8 mouse cellular contexts compared by ENCODE assay signal in the genomic region with DNA sequence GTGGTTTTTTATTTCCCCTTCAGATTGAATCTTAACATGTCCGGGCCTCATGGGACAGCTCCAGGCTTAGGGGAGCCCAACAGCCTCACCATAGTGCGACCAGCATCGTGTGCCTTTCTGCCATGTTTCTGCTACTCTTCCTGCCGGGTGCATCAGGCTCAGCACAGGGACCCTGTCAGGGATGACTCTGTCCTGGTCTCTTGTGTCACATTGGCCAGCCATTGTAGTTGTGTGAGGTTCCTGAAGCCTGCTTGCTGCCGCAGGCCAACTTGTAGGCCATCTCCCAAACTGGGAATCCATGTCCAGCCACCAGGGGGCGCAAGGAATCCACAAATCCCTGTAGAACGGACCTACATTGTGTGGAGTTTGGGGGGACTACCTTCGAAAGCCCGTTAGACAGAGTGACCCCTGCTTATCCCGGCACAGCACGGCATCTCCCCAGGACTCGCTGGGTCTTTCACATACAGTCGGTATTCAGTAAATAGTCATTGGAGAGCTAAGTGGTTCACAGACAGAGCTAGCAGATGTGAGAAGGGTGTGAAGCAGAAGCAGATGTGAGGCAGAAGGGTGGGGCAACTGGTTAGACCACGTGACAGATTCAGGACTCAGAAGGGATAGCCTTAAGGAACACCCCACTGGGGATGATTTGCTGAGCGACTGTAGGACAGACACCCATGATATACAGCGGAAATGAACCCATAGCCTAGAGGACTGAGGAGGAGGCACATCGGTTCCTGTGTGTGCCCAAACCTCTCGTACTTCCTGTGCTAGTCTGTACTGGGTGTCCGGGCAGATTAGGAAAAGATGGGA. TPM values are rescaled to one million over a fixed set of nuclear protein-coding genes. Genes with fewer than 3 reads are reported as not detected.
DNase-seq lines count a peak whose midpoint lies in the region; ATAC-seq and TF ChIP-seq lines count a peak whose summit lies in the region.

No protein-coding gene starts in this region.

- no peaks in the 10 kb centered on the region for H3K79me2 ChIP-seq in C2C12 (ENCODE audit: control insufficient read depth, insufficient read depth)

- no peaks in the 10 kb centered on the region for H3K9me3 ChIP-seq in embryonic facial prominence, embryonic 13.5 days
- no peaks in the 10 kb centered on the region for H3K9me3 ChIP-seq in heart, embryonic 11.5 days (replicated peaks; ENCODE audit: control insufficient read depth, low read length)
- H3K9me3 ChIP-seq in kidney, postnatal 0 days (replicated peaks; ENCODE audit: low read length): no peaks in the 10 kb centered on the region
- H3K9me3 ChIP-seq in liver, embryonic 14.5 days (ENCODE audit: control insufficient read depth, low read length): no peaks in the 10 kb centered on the region
- no peaks in the 10 kb centered on the region for H3K9me3 ChIP-seq in neural tube, embryonic 11.5 days (ENCODE audit: control insufficient read depth, low read length)

- peak; percentile 77 for TF ChIP-seq CTCF in C2C12 (IDR thresholded peaks at IDR 0.05; ENCODE audit: control insufficient read depth, insufficient read depth, insufficient read length)
- TF ChIP-seq CTCF in kidney, postnatal 0 days (IDR thresholded peaks at IDR 0.05; ENCODE audit: low read depth): peak; percentile 86
- peak; percentile 99 for TF ChIP-seq CTCF in liver, embryonic 14.5 days (IDR thresholded peaks at IDR 0.05; ENCODE audit: low read depth)

- peaks cover 48% of the 10 kb centered on the region for H3K4me1 ChIP-seq in embryonic facial prominence, embryonic 13.5 days
- H3K4me1 ChIP-seq in heart, embryonic 11.5 days (ENCODE audit: control insufficient read depth, insufficient read depth, low read length): peaks cover 28% of the 10 kb centered on the region
- peaks cover 19% of the 10 kb centered on the region for H3K4me1 ChIP-seq in kidney, postnatal 0 days (replicated peaks; ENCODE audit: insufficient read depth, low read length)
- H3K4me1 ChIP-seq in liver, embryonic 14.5 days (replicated peaks; ENCODE audit: control insufficient read depth in 2 of 2, insufficient read depth in 2 of 2, low read length in 1 of 2): peaks cover 32 to 34% of the 10 kb centered on the region in 2 experiments
- H3K4me1 ChIP-seq in neural tube, embryonic 11.5 days (ENCODE audit: control insufficient read depth, insufficient read depth, low read length): peaks cover 7% of the 10 kb centered on the region; the same call in 1 of the 2 replicates

- peak; percentile 87 to 88 for DNase-seq in adrenal gland, postnatal 36 days
- DNase-seq in kidney, postnatal 0 days (ENCODE audit: low spot score): peak; percentile 86
- DNase-seq in liver, embryonic 14.5 days (ENCODE audit: low read depth in 3 of 3, low spot score in 3 of 3): peak; percentile 73 to 82 (median 75)
- DNase-seq in neural tube, embryonic 11.5 days (ENCODE audit: low spot score): peak; percentile 86
- DNase-seq in testis, postnatal 10 days (ENCODE audit: low spot score): peak; percentile 93

- no peak overlapping the region for H3K4me3 ChIP-seq in C2C12 (ENCODE audit: insufficient read depth, poor library complexity, severe bottlenecking)
- peak overlapping the region; percentile 19; the same call in 1 of the 2 replicates for H3K4me3 ChIP-seq in embryonic facial prominence, embryonic 13.5 days
- H3K4me3 ChIP-seq in heart, embryonic 11.5 days (ENCODE audit: low read depth, low read length): no peak overlapping the region
- H3K4me3 ChIP-seq in kidney, postnatal 0 days (replicated peaks; ENCODE audit: low read depth, low read length): no peak overlapping the region
- H3K4me3 ChIP-seq in liver, embryonic 14.5 days (ENCODE audit: insufficient read depth in 1 of 2, low read depth in 2 of 2, low read length in 2 of 2): no peak overlapping the region
- H3K4me3 ChIP-seq in neural tube, embryonic 11.5 days (ENCODE audit: low read depth, low read length): no peak overlapping the region

- no peaks in the 10 kb centered on the region for H3K27me3 ChIP-seq in C2C12 (ENCODE audit: control insufficient read depth, insufficient read depth, insufficient read length)
- peaks cover 54% of the 10 kb centered on the region for H3K27me3 ChIP-seq in embryonic facial prominence, embryonic 13.5 days
- peaks cover 70% of the 10 kb centered on the region for H3K27me3 ChIP-seq in heart, embryonic 11.5 days (ENCODE audit: control insufficient read depth, insufficient read depth, low read length)
- peaks cover 32% of the 10 kb centered on the region for H3K27me3 ChIP-seq in kidney, postnatal 0 days (ENCODE audit: insufficient read depth, low read length)
- peaks cover 26% of the 10 kb centered on the region for H3K27me3 ChIP-seq in liver, embryonic 14.5 days (ENCODE audit: control insufficient read depth, insufficient read depth, low read length)
- H3K27me3 ChIP-seq in neural tube, embryonic 11.5 days (ENCODE audit: control insufficient read depth, insufficient read depth, low read length): peaks cover 53% of the 10 kb centered on the region

- no peak overlapping the region for H3K9ac ChIP-seq in embryonic facial prominence, embryonic 13.5 days
- H3K9ac ChIP-seq in heart, embryonic 11.5 days (ENCODE audit: low read depth, low read length): no peak overlapping the region
- no peak overlapping the region for H3K9ac ChIP-seq in kidney, postnatal 0 days (ENCODE audit: low read depth, low read length)
- no peak overlapping the region for H3K9ac ChIP-seq in liver, embryonic 14.5 days (replicated peaks)
- no peak overlapping the region for H3K9ac ChIP-seq in neural tube, embryonic 11.5 days (ENCODE audit: low read length)

- no peak for TF ChIP-seq EP300 in liver, embryonic 14.5 days (IDR thresholded peaks at IDR 0.05; ENCODE audit: low read depth)

- WGBS in embryonic facial prominence, embryonic 13.5 days: 16% methylated on average over 19 of the region's 19 CpGs
- 24% methylated on average over 19 of the region's 19 CpGs for WGBS in heart, embryonic 11.5 days (ENCODE audit: insufficient replicate concordance)
- WGBS in kidney, postnatal 0 days: 21% methylated on average over 19 of the region's 19 CpGs
- 14% methylated on average over 19 of the region's 19 CpGs for WGBS in liver, embryonic 14.5 days (ENCODE audit: insufficient replicate concordance)
- 27% methylated on average over 19 of the region's 19 CpGs for WGBS in neural tube, embryonic 11.5 days

- no peak overlapping the region for H3K27ac ChIP-seq in embryonic facial prominence, embryonic 13.5 days
- no peak overlapping the region for H3K27ac ChIP-seq in heart, embryonic 11.5 days (ENCODE audit: low read depth, low read length)
- no peak overlapping the region for H3K27ac ChIP-seq in kidney, postnatal 0 days
- no peak overlapping the region for H3K27ac ChIP-seq in liver, embryonic 14.5 days
- H3K27ac ChIP-seq in neural tube, embryonic 11.5 days (ENCODE audit: low read depth, low read length): no peak overlapping the region

- H3K4me2 ChIP-seq in embryonic facial prominence, embryonic 13.5 days: peak overlapping the region; percentile 50
- peak overlapping the region; percentile 33 for H3K4me2 ChIP-seq in heart, embryonic 11.5 days
- H3K4me2 ChIP-seq in kidney, postnatal 0 days (ENCODE audit: low read length): no peak overlapping the region
- peak overlapping the region; percentile 58 for H3K4me2 ChIP-seq in liver, embryonic 14.5 days (ENCODE audit: low read depth)
- no peak overlapping the region for H3K4me2 ChIP-seq in neural tube, embryonic 11.5 days (ENCODE audit: low read depth)

- H3ac ChIP-seq in C2C12 (ENCODE audit: control insufficient read depth, insufficient read length, low read depth): no peak overlapping the region

- no peaks in the 10 kb centered on the region for H3K79me3 ChIP-seq in C2C12 (ENCODE audit: low read depth)

- ATAC-seq in embryonic facial prominence, embryonic 13.5 days (ENCODE audit: insufficient number of reproducible peaks, insufficient read depth, low FRiP score, low TSS enrichment, low read depth): no peak
- 0 out of 2 replicates have a peak, but pooled peaks have one; percentile 10 for ATAC-seq in heart, embryonic 11.5 days (replicated peaks; ENCODE audit: insufficient number of reproducible peaks, low FRiP score, low TSS enrichment)
- ATAC-seq in kidney, postnatal 0 days (replicated peaks; ENCODE audit: low FRiP score, low read depth): no peak
- ATAC-seq in liver, embryonic 14.5 days (ENCODE audit: insufficient read depth): peak; percentile 29; the same call in 1 of the 2 replicates
- ATAC-seq in neural tube, embryonic 11.5 days (ENCODE audit: insufficient read depth, low FRiP score, low TSS enrichment): no peak

- H3K36me3 ChIP-seq in C2C12 (ENCODE audit: control insufficient read depth, insufficient read depth): no peaks in the 10 kb centered on the region
- no peaks in the 10 kb centered on the region for H3K36me3 ChIP-seq in embryonic facial prominence, embryonic 13.5 days
- H3K36me3 ChIP-seq in heart, embryonic 11.5 days (ENCODE audit: control insufficient read depth, insufficient read depth, low read length): no peaks in the 10 kb centered on the region
- H3K36me3 ChIP-seq in kidney, postnatal 0 days (ENCODE audit: insufficient read depth, low read length): 0 out of 2 replicates have a peak, but pooled peaks cover 2% of the 10 kb centered on the region
- peaks cover 14% of the 10 kb centered on the region for H3K36me3 ChIP-seq in liver, embryonic 14.5 days (replicated peaks; ENCODE audit: control insufficient read depth, insufficient read depth, low read depth)
- no peaks in the 10 kb centered on the region for H3K36me3 ChIP-seq in neural tube, embryonic 11.5 days (ENCODE audit: control insufficient read depth, insufficient read depth, low read length)

RNA-seq across cellular contexts. Expression of a gene that starts 8.1 kb away (rescaled TPM):
- polyA plus RNA-seq in C2C12 (2012; fragmentation: generic; extraction: Trizol): 18.3 TPM
- 1 to 10 TPM; 7.3 to 7.7 TPM for total RNA-seq in adrenal gland, postnatal 36 days (2021)
- polyA plus RNA-seq in embryonic facial prominence, embryonic 13.5 days (2015; fragmentation: Nextera tagmentation; extraction: Ambion mirVana): 3.2 and 4.3 TPM in 2 replicates
- polyA plus RNA-seq in heart, embryonic 11.5 days (2014; fragmentation: Nextera tagmentation; extraction: Ambion mirVana): 2.4 and 3.7 TPM in 2 replicates
- 3.0 and 3.2 TPM in 2 replicates for polyA plus RNA-seq in kidney, postnatal 0 days (2015; fragmentation: Nextera tagmentation; extraction: Ambion mirVana)
- polyA plus RNA-seq in liver, embryonic 14.5 days (2012; rRNA removed): 1.9 and 2.1 TPM in 2 replicates
- polyA plus RNA-seq in liver, embryonic 14.5 days (2014; fragmentation: Nextera tagmentation; extraction: Ambion mirVana): 1.3 TPM in 2 replicates
- polyA plus RNA-seq in neural tube, embryonic 11.5 days (2014; fragmentation: Nextera tagmentation; extraction: Ambion mirVana): 0.17 and 0.27 TPM in 2 replicates

RNA-seq across cellular contexts. Expression of a gene that starts 10.4 kb away (rescaled TPM):
- polyA plus RNA-seq in C2C12 (2012; fragmentation: generic; extraction: Trizol): 5.9 TPM
- 10 to 100 TPM; 11.0 to 13.7 TPM for total RNA-seq in adrenal gland, postnatal 36 days (2021)
- 6.0 and 6.3 TPM in 2 replicates for polyA plus RNA-seq in embryonic facial prominence, embryonic 13.5 days (2015; fragmentation: Nextera tagmentation; extraction: Ambion mirVana)
- 4.9 and 7.3 TPM in 2 replicates for polyA plus RNA-seq in heart, embryonic 11.5 days (2014; fragmentation: Nextera tagmentation; extraction: Ambion mirVana)
- polyA plus RNA-seq in kidney, postnatal 0 days (2015; fragmentation: Nextera tagmentation; extraction: Ambion mirVana): 11.7 and 12.1 TPM in 2 replicates
- 23.6 and 29.2 TPM in 2 replicates for polyA plus RNA-seq in liver, embryonic 14.5 days (2012; rRNA removed)
- polyA plus RNA-seq in liver, embryonic 14.5 days (2014; fragmentation: Nextera tagmentation; extraction: Ambion mirVana): 55.3 and 59.5 TPM in 2 replicates
- polyA plus RNA-seq in neural tube, embryonic 11.5 days (2014; fragmentation: Nextera tagmentation; extraction: Ambion mirVana): 4.2 and 5.5 TPM in 2 replicates

RNA-seq across cellular contexts. Expression of a gene that starts 10.8 kb away (rescaled TPM):
- polyA plus RNA-seq in C2C12 (2012; fragmentation: generic; extraction: Trizol): 3.2 TPM
- total RNA-seq in adrenal gland, postnatal 36 days (2021): 1 to 10 TPM; 2.2 to 3.3 TPM
- 4.4 and 4.9 TPM in 2 replicates for polyA plus RNA-seq in embryonic facial prominence, embryonic 13.5 days (2015; fragmentation: Nextera tagmentation; extraction: Ambion mirVana)
- polyA plus RNA-seq in heart, embryonic 11.5 days (2014; fragmentation: Nextera tagmentation; extraction: Ambion mirVana): 0.77 and 1.6 TPM in 2 replicates
- polyA plus RNA-seq in kidney, postnatal 0 days (2015; fragmentation: Nextera tagmentation; extraction: Ambion mirVana): 5.4 and 5.9 TPM in 2 replicates
- 6.6 and 7.2 TPM in 2 replicates for polyA plus RNA-seq in liver, embryonic 14.5 days (2012; rRNA removed)
- 3.1 and 3.2 TPM in 2 replicates for polyA plus RNA-seq in liver, embryonic 14.5 days (2014; fragmentation: Nextera tagmentation; extraction: Ambion mirVana)
- 2.0 and 2.4 TPM in 2 replicates for polyA plus RNA-seq in neural tube, embryonic 11.5 days (2014; fragmentation: Nextera tagmentation; extraction: Ambion mirVana)

RNA-seq across cellular contexts. Expression of a gene that starts 16.1 kb away (rescaled TPM):
- not detected for polyA plus RNA-seq in C2C12 (2012; fragmentation: generic; extraction: Trizol)
- total RNA-seq in adrenal gland, postnatal 36 days (2021): under 1 TPM in 1 of 2 experiments, not detected in 1; 0.26 TPM
- 1.8 and 2.6 TPM in 2 replicates for polyA plus RNA-seq in embryonic facial prominence, embryonic 13.5 days (2015; fragmentation: Nextera tagmentation; extraction: Ambion mirVana)
- not detected in 2 replicates for polyA plus RNA-seq in heart, embryonic 11.5 days (2014; fragmentation: Nextera tagmentation; extraction: Ambion mirVana)
- polyA plus RNA-seq in kidney, postnatal 0 days (2015; fragmentation: Nextera tagmentation; extraction: Ambion mirVana): 0.51 and 1.0 TPM in 2 replicates
- 0.08 and 0.10 TPM in 2 replicates for polyA plus RNA-seq in liver, embryonic 14.5 days (2012; rRNA removed)
- polyA plus RNA-seq in liver, embryonic 14.5 days (2014; fragmentation: Nextera tagmentation; extraction: Ambion mirVana): 0.09 TPM in 1 of 2 replicates, not detected in the other
- polyA plus RNA-seq in neural tube, embryonic 11.5 days (2014; fragmentation: Nextera tagmentation; extraction: Ambion mirVana): 0.17 TPM in 1 of 2 replicates, not detected in the other

RNA-seq across cellular contexts. Expression of a gene that starts 19.8 kb away (rescaled TPM):
- 62.6 TPM for polyA plus RNA-seq in C2C12 (2012; fragmentation: generic; extraction: Trizol)
- 10 to 100 TPM; 24.6 to 32.0 TPM for total RNA-seq in adrenal gland, postnatal 36 days (2021)
- 49.3 and 57.9 TPM in 2 replicates for polyA plus RNA-seq in embryonic facial prominence, embryonic 13.5 days (2015; fragmentation: Nextera tagmentation; extraction: Ambion mirVana)
- 29.7 and 31.0 TPM in 2 replicates for polyA plus RNA-seq in heart, embryonic 11.5 days (2014; fragmentation: Nextera tagmentation; extraction: Ambion mirVana)
- polyA plus RNA-seq in kidney, postnatal 0 days (2015; fragmentation: Nextera tagmentation; extraction: Ambion mirVana): 52.2 and 53.6 TPM in 2 replicates
- polyA plus RNA-seq in liver, embryonic 14.5 days (2012; rRNA removed): 24.3 and 24.7 TPM in 2 replicates
- polyA plus RNA-seq in liver, embryonic 14.5 days (2014; fragmentation: Nextera tagmentation; extraction: Ambion mirVana): 29.4 and 29.5 TPM in 2 replicates
- polyA plus RNA-seq in neural tube, embryonic 11.5 days (2014; fragmentation: Nextera tagmentation; extraction: Ambion mirVana): 37.3 and 40.5 TPM in 2 replicates

Comparison
In these comparisons a context has a peak if more than half of its experiments do, and no peak if none do; other contexts are left out.
1. ATAC-seq: peak in heart, embryonic 11.5 days (single experiment) and liver, embryonic 14.5 days (single experiment); none in embryonic facial prominence, embryonic 13.5 days (single experiment), kidney, postnatal 0 days (single experiment) and neural tube, embryonic 11.5 days (single experiment).
2. H3K4me2 ChIP-seq: peak in embryonic facial prominence, embryonic 13.5 days (single experiment), heart, embryonic 11.5 days (single experiment) and liver, embryonic 14.5 days (single experiment); none in kidney, postnatal 0 days (single experiment) and neural tube, embryonic 11.5 days (single experiment).
3. Peak in every context shown above with its lines, with median percentiles within 50 percentile points of each other: CTCF ChIP-seq and DNase-seq.